Mouse (Mus musculus) hindbrain, embryonic 14.5 days (tissue): ENCODE measurements around the gene Scn8a. TPM values are rescaled to one million over a fixed set of nuclear protein-coding genes. Genes with fewer than 3 reads are reported as not detected.
"Not testable (repeated sequence)": the region's sequence is repeated elsewhere in the genome, so short reads cannot be mapped to it uniquely, and the experiment has no call there.

ENCODE experiments used
- ATAC-seq: fragments of 200-750 bp; cut with Nextera tagmentation; 2 replicates; pipeline ENCODE4 v1.8.0; 2017; ENCODE audit warnings: moderate number of reproducible peaks, mild to moderate bottlenecking, moderate TSS enrichment, moderate library complexity; ENCODE audit not compliant: low FRiP score
- DNase-seq: peaks from one replicate; pipeline ENCODE4 v3.0.0-alpha.2; 2015; ENCODE audit warnings: low spot score
- H3K27ac ChIP-seq: fragments of 300-500 bp; sonication (generic); 2 replicates; pipeline ENCODE4 v1.5.1; 2014; ENCODE audit warnings: mild to moderate bottlenecking, moderate library complexity
- H3K27me3 ChIP-seq: fragments of 300-500 bp; sonication (generic); 2 replicates; pipeline ENCODE4 v1.6.1; 2014; ENCODE audit warnings: mild to moderate bottlenecking, low read length, mixed read lengths; ENCODE audit not compliant: control insufficient read depth, insufficient read depth
- H3K36me3 ChIP-seq: fragments of 300-500 bp; sonication (generic); replicated peaks from 2 replicates; pipeline ENCODE4 v1.6.1; 2014; ENCODE audit not compliant: control insufficient read depth, insufficient read depth
- H3K4me1 ChIP-seq: fragments of 300-500 bp; sonication (generic); replicated peaks from 2 replicates; pipeline ENCODE4 v1.6.1; 2014; ENCODE audit warnings: antibody characterized with exemption, low read length, mixed read lengths; ENCODE audit not compliant: control insufficient read depth, insufficient read depth
- H3K4me2 ChIP-seq: fragments of 300-500 bp; sonication (generic); replicated peaks from 2 replicates; pipeline ENCODE4 v1.6.1; 2014; ENCODE audit warnings: mild to moderate bottlenecking, moderate library complexity
- H3K4me3 ChIP-seq: fragments of 300-500 bp; sonication (generic); replicated peaks from 2 replicates; pipeline ENCODE4 v1.5.1; 2014; ENCODE audit warnings: mild to moderate bottlenecking, low read length
- H3K9ac ChIP-seq: fragments of 300-500 bp; sonication (generic); 2 replicates; pipeline ENCODE4 v1.6.1; 2014
- H3K9me3 ChIP-seq: fragments of 300-500 bp; sonication (generic); 2 replicates; pipeline ENCODE4 v1.6.1; 2016; ENCODE audit warnings: low read length; ENCODE audit not compliant: control insufficient read depth
- WGBS: fragments of 180-500 bp; shearing (Covaris S2); extraction: QIAGEN DNeasy Blood & Tissue Kit; methylation state at CpG from one replicate; pipeline ENCODE4 v1.1.7; 2014; 5-methylcytosine and 5-hydroxymethylcytosine counted together
- polyA plus RNA-seq: library from polyadenylated mRNA; unstranded; fragments of >200 nt; fragmentation: Nextera tagmentation; extraction: Ambion mirVana; gene quantifications from 2 replicates; pipeline ENCODE4 v1.2.1, GENCODE M21; 2014

Gene Scn8a
- 22.2 and 23.2 TPM in 2 replicates for polyA plus RNA-seq

- DNase-seq = no peak
- WGBS = 69% methylated on average over 7 of the region's 7 CpGs
These were observed at the start of gene Scn8a for GRCm38 (mm10) chr15:100869558-100869957. TSS of gene Scn8a (plus strand) at chr15:100869858.

GRCm38 (mm10) chr15:100821824-100822223, 47.8 kb upstream of the Scn8a start:
- DNase-seq (no peak), ATAC-seq (no peak)
- H3K4me1 ChIP-seq = peaks cover 7% of the 10 kb centered on the region; the same call in 1 of the 2 replicates
- H3K4me2 ChIP-seq = no peak overlapping the region
- peaks cover 16% of the 10 kb centered on the region; the same call in 1 of the 2 replicates for H3K36me3 ChIP-seq
- 65% methylated on average over 8 of the region's 8 CpGs for WGBS
- peaks cover 6% of the 10 kb centered on the region; the same call in 1 of the 2 replicates for H3K27me3 ChIP-seq
- H3K9ac ChIP-seq = no peak overlapping the region
- H3K9me3 ChIP-seq = no peaks in the 10 kb centered on the region
- H3K27ac ChIP-seq = no peak overlapping the region
- no peak overlapping the region for H3K4me3 ChIP-seq

More at GRCm38 (mm10) chr15:100869558-100869957, at the start of gene Scn8a:
- Histone ChIP-seq H3K4me1 (peaks cover 28% of the 10 kb centered on the region), H3K9me3 (peaks cover 4% of the 10 kb centered on the region), H3K9ac (peak within 1 kb of the TSS; percentile 94), H3K27ac (peak within 1 kb of the TSS; percentile 75), H3K4me3 (peak within 1 kb of the TSS; percentile 45), H3K36me3 (no peaks in the 10 kb centered on the region), H3K27me3 (peaks cover 4% of the 10 kb centered on the region; the same call in 1 of the 2 replicates), H3K4me2 (peak within 1 kb of the TSS; percentile 66)
- ATAC-seq = no peak

GRCm38 (mm10) chr15:100822370-100822769, 47.3 kb upstream of the Scn8a start:
- not testable (repeated sequence) for DNase-seq, H3K27me3 ChIP-seq, H3K4me2 ChIP-seq, H3K9me3 ChIP-seq, ATAC-seq, H3K27ac ChIP-seq, H3K9ac ChIP-seq, H3K4me1 ChIP-seq, H3K4me3 ChIP-seq
- 57% methylated on average over 4 of the region's 4 CpGs for WGBS
- H3K36me3 ChIP-seq = peaks cover 11% of the 10 kb centered on the region; the same call in 1 of the 2 replicates

GRCm38 (mm10) chr15:100825249-100825856, 44.3 kb upstream of the Scn8a start:
- ATAC-seq = peak; percentile 57; the same call in 1 of the 2 replicates
- Histone ChIP-seq H3K4me2 (peak overlapping the region; percentile 49), H3K9me3 (no peaks in the 10 kb centered on the region), H3K27me3 (peaks cover 6% of the 10 kb centered on the region; the same call in 1 of the 2 replicates), H3K4me3 (peak overlapping the region; percentile 20), H3K4me1 (peaks cover 7% of the 10 kb centered on the region; the same call in 1 of the 2 replicates), H3K27ac (no peak overlapping the region), H3K36me3 (no peaks in the 10 kb centered on the region), H3K9ac (peak overlapping the region; percentile 35)
- WGBS = 24% methylated on average over 23 of the region's 26 CpGs
- DNase-seq = no peak

GRCm38 (mm10) chr15:100826076-100826475, 43.6 kb upstream of the Scn8a start:
- Histone ChIP-seq H3K27ac (no peak overlapping the region), H3K27me3 (peaks cover 6% of the 10 kb centered on the region; the same call in 1 of the 2 replicates), H3K4me1 (peaks cover 7% of the 10 kb centered on the region; the same call in 1 of the 2 replicates), H3K36me3 (no peaks in the 10 kb centered on the region), H3K4me2 (no peak overlapping the region), H3K4me3 (no peak overlapping the region), H3K9ac (no peak overlapping the region), H3K9me3 (no peaks in the 10 kb centered on the region)
- no peak for DNase-seq
- 81% methylated on average over 8 of the region's 8 CpGs for WGBS
- ATAC-seq = no peak

- H3K36me3 ChIP-seq = no peaks in the 10 kb centered on the region
- no peak overlapping the region for H3K4me3 ChIP-seq
- H3K4me1 ChIP-seq = peaks cover 7% of the 10 kb centered on the region; the same call in 1 of the 2 replicates
- 86% methylated on average over 9 of the region's 9 CpGs for WGBS
- H3K9me3 ChIP-seq = no peaks in the 10 kb centered on the region
- no peak overlapping the region for H3K27ac ChIP-seq
- no peak overlapping the region for H3K4me2 ChIP-seq
- no peak for DNase-seq
- H3K27me3 ChIP-seq = 0 out of 2 replicates have a peak, but pooled peaks cover under 1% of the 10 kb centered on the region
- no peak; the same call in 1 of the 2 replicates for ATAC-seq
- no peak overlapping the region for H3K9ac ChIP-seq
These were observed 39.9 kb upstream of the Scn8a start for GRCm38 (mm10) chr15:100829775-100830174.

GRCm38 (mm10) chr15:100830682-100831081, 39.0 kb upstream of the Scn8a start:
- ATAC-seq = no peak
- Histone ChIP-seq H3K9ac (no peak overlapping the region), H3K9me3 (no peaks in the 10 kb centered on the region), H3K27ac (no peak overlapping the region), H3K4me2 (no peak overlapping the region), H3K4me3 (no peak overlapping the region), H3K36me3 (no peaks in the 10 kb centered on the region), H3K27me3 (no peaks in the 10 kb centered on the region), H3K4me1 (no peaks in the 10 kb centered on the region)
- 52% methylated on average over 6 of the region's 6 CpGs for WGBS
- no peak for DNase-seq

- Histone ChIP-seq H3K9me3 (no peaks in the 10 kb centered on the region), H3K4me2 (no peak overlapping the region), H3K27me3 (no peaks in the 10 kb centered on the region), H3K4me3 (no peak overlapping the region), H3K9ac (no peak overlapping the region), H3K27ac (no peak overlapping the region), H3K4me1 (no peaks in the 10 kb centered on the region), H3K36me3 (no peaks in the 10 kb centered on the region)
- ATAC-seq (no peak), DNase-seq (no peak)
- WGBS = 79% methylated on average over 8 of the region's 8 CpGs
These were observed 37.5 kb upstream of the Scn8a start for GRCm38 (mm10) chr15:100832144-100832543.

- WGBS = 24% methylated on average over 7 of the region's 7 CpGs
These were observed 36.9 kb upstream of the Scn8a start for GRCm38 (mm10) chr15:100832784-100833183.

More at GRCm38 (mm10) chr15:100832784-100833183, 36.9 kb upstream of the Scn8a start:
- no peaks in the 10 kb centered on the region for H3K27me3 ChIP-seq
- H3K4me3 ChIP-seq = no peak overlapping the region
- H3K9me3 ChIP-seq = 0 out of 2 replicates have a peak, but pooled peaks cover under 1% of the 10 kb centered on the region
- H3K9ac ChIP-seq = no peak overlapping the region
- H3K4me2 ChIP-seq = no peak overlapping the region
- no peak overlapping the region for H3K27ac ChIP-seq
- no peaks in the 10 kb centered on the region for H3K36me3 ChIP-seq
- no peak for ATAC-seq
- DNase-seq = no peak
- H3K4me1 ChIP-seq = no peaks in the 10 kb centered on the region
